ENCODE assay signal across 9 mouse cellular contexts in genomic region chr7:68021741-68022140, GRCm38 (mm10).
DNase-seq lines count a peak whose midpoint lies in the region; ATAC-seq and TF ChIP-seq lines count a peak whose summit lies in the region.
"Had no signal": no experiment of that assay in that cellular context is flagged by ENCODE, and none has a peak within 500 bp of the region (broad histone marks: within the 10 kb centered on the region; RNA-seq: fewer than 3 reads in every experiment).

No protein-coding gene starts in this region.

- ATAC-seq in kidney, postnatal 0 days (replicated peaks; ENCODE audit: low FRiP score, low read depth), result peak; percentile 90
- peak; percentile 89 for ATAC-seq in stomach, embryonic 16.5 days (ENCODE audit: insufficient read depth, low FRiP score)
- no peak for ATAC-seq in hindbrain, postnatal 0 days

- H3K36me3 ChIP-seq in heart, adult 2 months (ENCODE audit: control insufficient read depth, insufficient read depth, low read length), result no peaks in the 10 kb centered on the region; the same call in 1 of the 2 replicates
- 0 out of 2 replicates have a peak, but pooled peaks cover 3% of the 10 kb centered on the region for H3K36me3 ChIP-seq in kidney, postnatal 0 days (ENCODE audit: insufficient read depth, low read length)
- H3K36me3 ChIP-seq in stomach, embryonic 16.5 days (ENCODE audit: control insufficient read depth, insufficient read depth, low read length), result no peaks in the 10 kb centered on the region
- H3K36me3 ChIP-seq in hindbrain, postnatal 0 days (ENCODE audit: insufficient read depth, low read length), result no peaks in the 10 kb centered on the region
- H3K36me3 ChIP-seq: neural tube, embryonic 12.5 days had no signal

- H3K9ac ChIP-seq in heart, adult 2 months (ENCODE audit: low read depth, low read length), result no peak overlapping the region
- no peak overlapping the region for H3K9ac ChIP-seq in kidney, postnatal 0 days (ENCODE audit: low read depth, low read length)
- H3K9ac ChIP-seq in stomach, embryonic 16.5 days (ENCODE audit: low read length), result no peak overlapping the region
- H3K9ac ChIP-seq in hindbrain, postnatal 0 days (replicated peaks; ENCODE audit: low read length), result no peak overlapping the region
- H3K9ac ChIP-seq: neural tube, embryonic 12.5 days had no signal

- TF ChIP-seq CTCF in heart, adult 2 months (IDR thresholded peaks at IDR 0.05), result no peak
- no peak for TF ChIP-seq CTCF in kidney, postnatal 0 days (IDR thresholded peaks at IDR 0.05; ENCODE audit: low read depth)
- TF ChIP-seq CTCF in hindbrain, postnatal 0 days (IDR thresholded peaks at IDR 0.05; ENCODE audit: low read depth), result no peak

- H3K27me3 ChIP-seq in heart, adult 2 months (ENCODE audit: control insufficient read depth, insufficient read depth, low read length), result no peaks in the 10 kb centered on the region
- H3K27me3 ChIP-seq in kidney, postnatal 0 days (ENCODE audit: insufficient read depth, low read length), result no peaks in the 10 kb centered on the region
- no peaks in the 10 kb centered on the region for H3K27me3 ChIP-seq in stomach, embryonic 16.5 days (ENCODE audit: control insufficient read depth, insufficient read depth, low read length)
- no peaks in the 10 kb centered on the region for H3K27me3 ChIP-seq in hindbrain, postnatal 0 days (ENCODE audit: insufficient read depth, low read length)
- H3K27me3 ChIP-seq: neural tube, embryonic 12.5 days had no signal

- peak overlapping the region; percentile 58 for H3K27ac ChIP-seq in heart, adult 2 months
- peak overlapping the region; percentile 56 for H3K27ac ChIP-seq in kidney, postnatal 0 days
- peak overlapping the region; percentile 61; the same call in 1 of the 2 replicates for H3K27ac ChIP-seq in stomach, embryonic 16.5 days (ENCODE audit: low read length)
- H3K27ac ChIP-seq in hindbrain, postnatal 0 days, result no peak overlapping the region
- H3K27ac ChIP-seq: neural tube, embryonic 12.5 days had no signal

- H3K4me2 ChIP-seq in kidney, postnatal 0 days (ENCODE audit: low read length), result no peak overlapping the region
- H3K4me2 ChIP-seq in stomach, embryonic 16.5 days (ENCODE audit: low read depth, low read length), result no peak overlapping the region
- H3K4me2 ChIP-seq in hindbrain, postnatal 0 days (ENCODE audit: low read depth, low read length), result no peak overlapping the region
- H3K4me2 ChIP-seq: neural tube, embryonic 12.5 days had no signal

- H3K4me3 ChIP-seq in heart, adult 2 months, result no peak overlapping the region
- no peak overlapping the region for H3K4me3 ChIP-seq in kidney, postnatal 0 days (replicated peaks; ENCODE audit: low read depth, low read length)
- H3K4me3 ChIP-seq in stomach, embryonic 16.5 days (replicated peaks; ENCODE audit: low read length), result no peak overlapping the region
- no peak overlapping the region for H3K4me3 ChIP-seq in hindbrain, postnatal 0 days (ENCODE audit: low read length)
- H3K4me3 ChIP-seq: neural tube, embryonic 12.5 days had no signal

- peak; percentile 44 for DNase-seq in kidney, adult 11 months
- DNase-seq in kidney, adult 18-20 months, result no peak
- DNase-seq in heart, adult 2 months, result peak; percentile 55 to 74
- DNase-seq in kidney, postnatal 0 days (ENCODE audit: low spot score), result peak; percentile 74
- DNase-seq in cerebellum, adult 11-12 months, result no peak
- no peak for DNase-seq in hindbrain, postnatal 0 days (ENCODE audit: low spot score)
- no peak for DNase-seq in cerebellum, adult 9-10 months

- H3K9me3 ChIP-seq in kidney, postnatal 0 days (replicated peaks; ENCODE audit: low read length), result no peaks in the 10 kb centered on the region
- no peaks in the 10 kb centered on the region for H3K9me3 ChIP-seq in stomach, embryonic 16.5 days (replicated peaks; ENCODE audit: control insufficient read depth, low read length)
- H3K9me3 ChIP-seq in hindbrain, postnatal 0 days (ENCODE audit: low read length), result no peaks in the 10 kb centered on the region
- H3K9me3 ChIP-seq: neural tube, embryonic 12.5 days had no signal

- H3K4me1 ChIP-seq in heart, adult 2 months (ENCODE audit: control insufficient read depth, insufficient read depth, low read length), result peaks cover 9% of the 10 kb centered on the region
- peaks cover 39% of the 10 kb centered on the region for H3K4me1 ChIP-seq in kidney, postnatal 0 days (replicated peaks; ENCODE audit: insufficient read depth, low read length)
- peaks cover 27% of the 10 kb centered on the region for H3K4me1 ChIP-seq in stomach, embryonic 16.5 days (ENCODE audit: control insufficient read depth, insufficient read depth, low read length)
- 0 out of 2 replicates have a peak, but pooled peaks cover 8% of the 10 kb centered on the region for H3K4me1 ChIP-seq in hindbrain, postnatal 0 days (ENCODE audit: insufficient read depth, low read length)

- intact Hi-C loops in heart, adult 2 months (cut with DNase I), result no loop called here

- WGBS in heart, adult 2 months, result 7% methylated on average over 2 of the region's 2 CpGs
- 22% methylated on average over 2 of the region's 2 CpGs for WGBS in kidney, postnatal 0 days
- 19% methylated on average over 2 of the region's 2 CpGs for WGBS in stomach, embryonic 16.5 days
- 68% methylated on average over 2 of the region's 2 CpGs for WGBS in hindbrain, postnatal 0 days

- no peaks in the 10 kb centered on the region; the same call in 1 of the 2 replicates for H3K79me2 ChIP-seq in heart, adult 2 months (replicated peaks; ENCODE audit: control insufficient read depth, insufficient read depth, low read length)

- no peak for TF ChIP-seq EP300 in heart, adult 2 months (IDR thresholded peaks at IDR 0.05; ENCODE audit: insufficient read depth, low read depth, low read length)

- TF ChIP-seq POLR2A in heart, adult 2 months (IDR thresholded peaks at IDR 0.05; ENCODE audit: insufficient read depth, low read depth, low read length), result no peak

Comparison
In these comparisons a context has a peak if more than half of its experiments do, and no peak if none do; other contexts are left out.
1. DNase-seq: peak in kidney, adult 11 months (single experiment), heart, adult 2 months (2 of 2) and kidney, postnatal 0 days (single experiment); none in kidney, adult 18-20 months (single experiment), cerebellum, adult 11-12 months (single experiment), hindbrain, postnatal 0 days (single experiment) and cerebellum, adult 9-10 months (single experiment).